Mouse (Mus musculus) embryo, embryonic 11.5 days (tissue): ENCODE results near the gene Nhsl1.

Experiments used
- DNase-seq: peaks from one replicate; pipeline ENCODE4 v3.0.0-alpha.2; 2012; ENCODE audit warnings: low read depth, low spot score

Gene Nhsl1

GRCm38 (mm10) chr10:18400998-18401397 is 82.2 kb downstream of the Nhsl1 start:
- no peak for DNase-seq

GRCm38 (mm10) chr10:18403992-18404391 is 85.2 kb downstream of the Nhsl1 start:
- no peak for DNase-seq

GRCm38 (mm10) chr10:18404679-18405078 is 85.9 kb downstream of the Nhsl1 start:
- no peak for DNase-seq

GRCm38 (mm10) chr10:18407062-18407830 is 88.5 kb downstream of the Nhsl1 start:
- peak; percentile 68 for DNase-seq

- DNase-seq: no peak
Observed at GRCm38 (mm10) chr10:18408128-18408527, 89.3 kb downstream of the Nhsl1 start.

GRCm38 (mm10) chr10:18408635-18409034 is 89.8 kb downstream of the Nhsl1 start:
- DNase-seq: no peak

- DNase-seq: no peak
Observed at GRCm38 (mm10) chr10:18409068-18409467, 90.3 kb downstream of the Nhsl1 start.

- no peak for DNase-seq
Observed at GRCm38 (mm10) chr10:18411266-18411665, 92.5 kb downstream of the Nhsl1 start.

- DNase-seq: no peak
Observed at GRCm38 (mm10) chr10:18415946-18416345, 97.2 kb downstream of the Nhsl1 start.

GRCm38 (mm10) chr10:18418160-18418559 is 99.4 kb downstream of the Nhsl1 start:
- no peak for DNase-seq

GRCm38 (mm10) chr10:18419508-18419907 is 100.7 kb downstream of the Nhsl1 start:
- no peak for DNase-seq

GRCm38 (mm10) chr10:18420259-18421000 is 101.6 kb downstream of the Nhsl1 start:
- DNase-seq: no peak

GRCm38 (mm10) chr10:18422968-18423367 is 104.2 kb downstream of the Nhsl1 start:
- DNase-seq: no peak

- DNase-seq: no peak
Observed at GRCm38 (mm10) chr10:18423557-18423956, 104.8 kb downstream of the Nhsl1 start.

- DNase-seq: no peak
Observed at GRCm38 (mm10) chr10:18427866-18428265, 109.1 kb downstream of the Nhsl1 start.

- DNase-seq: no peak
Observed at GRCm38 (mm10) chr10:18429533-18429932, 110.7 kb downstream of the Nhsl1 start.

GRCm38 (mm10) chr10:18430141-18430540 is 111.4 kb downstream of the Nhsl1 start:
- no peak for DNase-seq

GRCm38 (mm10) chr10:18430973-18431372 is 112.2 kb downstream of the Nhsl1 start:
- DNase-seq: peak; percentile 38

- no peak for DNase-seq
Observed at GRCm38 (mm10) chr10:18431546-18431945, 112.8 kb downstream of the Nhsl1 start.

GRCm38 (mm10) chr10:18435454-18435853 is 116.7 kb downstream of the Nhsl1 start:
- no peak for DNase-seq

- no peak for DNase-seq
Observed at GRCm38 (mm10) chr10:18435938-18436337, 117.2 kb downstream of the Nhsl1 start.

- DNase-seq: no peak
Observed at GRCm38 (mm10) chr10:18437584-18437983, 118.8 kb downstream of the Nhsl1 start.
